Mouse (Mus musculus) erythroblast, embryonic 14.5 days (primary cell): ENCODE results near the gene Angptl8. TPM values are rescaled to one million over a fixed set of nuclear protein-coding genes. Genes with fewer than 3 reads are reported as not detected.

Experiments used
- H3K27me3 ChIP-seq: 2 replicates; pipeline ENCODE4 v1.6.1; 2012; ENCODE audit warnings: inconsistent platforms; ENCODE audit not compliant: control insufficient read depth
- H3K36me3 ChIP-seq: 2 replicates; pipeline ENCODE4 v1.6.1; 2012; ENCODE audit warnings: mild to moderate bottlenecking, inconsistent platforms; ENCODE audit not compliant: control insufficient read depth
- H3K4me1 ChIP-seq: 2 replicates; pipeline ENCODE4 v1.6.1; 2012; ENCODE audit warnings: inconsistent platforms; ENCODE audit not compliant: control insufficient read depth
- H3K4me3 ChIP-seq: replicated peaks from 2 replicates; pipeline ENCODE3; 2012; ENCODE audit warnings: moderate library complexity, mild to moderate bottlenecking, inconsistent platforms
- H3K9me3 ChIP-seq: 2 replicates; pipeline ENCODE4 v1.6.1; 2012; ENCODE audit warnings: low read length, inconsistent platforms, mixed read lengths; ENCODE audit not compliant: control insufficient read depth
- GATA1 ChIP-seq: IDR thresholded peaks from 2 replicates; pipeline ENCODE4 v1.6.1; 2012; ENCODE audit warnings: low read length, inconsistent platforms, mixed read lengths
- TAL1 ChIP-seq: IDR thresholded peaks from 3 replicates; pipeline ENCODE4 v1.6.1; 2012; ENCODE audit warnings: low read length, inconsistent platforms, mixed read lengths
- polyA plus RNA-seq: library from polyadenylated mRNA; stranded (reverse); fragments of >175 nt; gene quantifications from 2 replicates; pipeline ENCODE4 v1.2.3, GENCODE M21; 2012

Angptl8 gene
- polyA plus RNA-seq, 1 experiment = 0.16 TPM

DNA sequence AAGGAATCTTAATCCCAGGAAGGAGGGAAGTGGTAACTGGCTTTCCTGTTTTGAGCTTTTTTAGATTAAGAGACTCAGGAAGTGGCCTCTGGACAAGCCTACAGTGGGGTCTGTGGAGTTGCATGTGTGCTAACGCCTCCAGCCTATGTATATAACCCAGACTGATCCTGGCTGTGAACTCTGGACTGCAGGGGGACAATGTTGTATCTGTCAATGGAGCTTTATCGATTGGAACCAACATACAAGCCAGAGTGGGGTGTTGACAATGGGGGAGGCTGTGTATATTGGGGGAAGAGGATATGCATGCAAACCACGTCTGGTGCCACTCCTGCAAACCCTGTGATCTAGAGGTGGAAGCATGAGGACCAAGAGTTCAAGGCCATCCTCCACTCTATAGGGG, 28.9 kb upstream of the Angptl8 start:
- Histone ChIP-seq H3K9me3 (no peaks in the 10 kb centered on the region), H3K27me3 (no peaks in the 10 kb centered on the region), H3K4me3 (no peak overlapping the region), H3K4me1 (no peaks in the 10 kb centered on the region), H3K36me3 (no peaks in the 10 kb centered on the region; the same call in 1 of the 2 replicates)
- no peak for TF ChIP-seq TAL1
- TF ChIP-seq GATA1 = no peak

DNA sequence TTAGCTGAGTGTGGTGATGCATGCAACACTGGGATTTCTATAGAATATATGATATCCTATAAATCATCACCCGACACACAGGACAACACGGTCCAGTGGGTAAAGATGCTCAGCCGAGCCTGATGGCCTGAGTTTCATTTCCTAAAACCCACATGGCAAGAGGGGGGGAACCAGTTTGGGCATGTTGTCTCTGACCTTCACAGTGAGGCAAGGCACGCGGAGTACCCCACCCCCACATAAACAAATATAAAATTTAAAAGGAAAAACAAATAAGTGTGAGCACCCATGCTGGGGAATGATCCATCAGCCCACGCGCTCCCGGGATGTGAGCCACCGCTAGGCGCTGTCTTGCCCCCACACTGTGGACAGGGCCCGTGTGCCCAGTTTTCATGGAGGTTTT, 28.3 kb upstream of the Angptl8 start:
- H3K9me3 ChIP-seq = no peaks in the 10 kb centered on the region

DNA sequence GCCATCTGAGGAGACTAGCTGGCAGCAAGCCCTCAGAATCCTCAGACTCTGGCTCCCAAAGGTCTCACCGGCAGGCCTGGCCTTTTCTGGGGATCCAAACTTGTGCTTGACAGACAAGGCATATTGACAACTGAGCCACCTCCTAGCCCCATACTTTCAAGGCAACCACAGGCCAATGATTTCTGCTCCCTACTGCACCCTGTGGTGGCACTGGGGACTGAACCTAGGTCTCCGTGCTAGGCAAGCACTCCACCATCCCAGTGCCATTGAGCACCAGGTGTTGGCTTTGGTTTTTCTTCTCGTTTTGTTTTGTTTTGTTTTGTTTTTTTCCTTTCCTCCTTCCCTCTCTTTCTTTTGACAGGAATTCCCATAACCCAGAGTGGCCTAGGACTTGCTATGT, 26.7 kb upstream of the Angptl8 start:
- H3K27me3 ChIP-seq = no peaks in the 10 kb centered on the region
- no peaks in the 10 kb centered on the region for H3K9me3 ChIP-seq
- H3K4me3 ChIP-seq = no peak overlapping the region
- H3K4me1 ChIP-seq = no peaks in the 10 kb centered on the region; the same call in 1 of the 2 replicates
- no peak for TF ChIP-seq TAL1
- no peak for TF ChIP-seq GATA1
- H3K36me3 ChIP-seq = no peaks in the 10 kb centered on the region; the same call in 1 of the 2 replicates

More for the DNA sequence above, 28.3 kb upstream of the Angptl8 start:
- H3K4me3 ChIP-seq = no peak overlapping the region
- no peaks in the 10 kb centered on the region; the same call in 1 of the 2 replicates for H3K36me3 ChIP-seq
- no peaks in the 10 kb centered on the region; the same call in 1 of the 2 replicates for H3K4me1 ChIP-seq
- TF ChIP-seq TAL1 (no peak), GATA1 (no peak)
- H3K27me3 ChIP-seq = no peaks in the 10 kb centered on the region

DNA sequence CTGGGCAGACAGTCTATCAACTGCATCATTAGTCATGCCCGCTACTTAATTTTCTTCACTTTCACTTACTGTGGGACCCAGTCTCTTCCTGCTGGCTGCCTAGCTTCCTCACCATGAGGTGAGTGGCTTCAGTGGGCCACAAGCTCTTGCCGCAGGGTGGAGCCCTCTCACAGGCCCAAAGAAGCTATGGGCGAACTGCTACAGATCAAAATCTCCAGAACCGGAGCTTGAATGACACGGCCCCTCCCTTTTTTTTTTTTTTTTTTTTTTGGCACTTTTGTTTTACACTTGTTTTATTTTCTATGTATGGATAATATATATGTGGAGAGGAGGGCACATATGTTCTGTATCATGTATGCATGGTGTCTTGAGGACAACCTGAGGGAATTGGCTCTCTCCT, 24.1 kb upstream of the Angptl8 start:
- Histone ChIP-seq H3K9me3 (no peaks in the 10 kb centered on the region), H3K4me3 (no peak overlapping the region), H3K27me3 (no peaks in the 10 kb centered on the region), H3K4me1 (no peaks in the 10 kb centered on the region; the same call in 1 of the 2 replicates), H3K36me3 (no peaks in the 10 kb centered on the region; the same call in 1 of the 2 replicates)
- TF ChIP-seq TAL1 (no peak), GATA1 (no peak)

DNA sequence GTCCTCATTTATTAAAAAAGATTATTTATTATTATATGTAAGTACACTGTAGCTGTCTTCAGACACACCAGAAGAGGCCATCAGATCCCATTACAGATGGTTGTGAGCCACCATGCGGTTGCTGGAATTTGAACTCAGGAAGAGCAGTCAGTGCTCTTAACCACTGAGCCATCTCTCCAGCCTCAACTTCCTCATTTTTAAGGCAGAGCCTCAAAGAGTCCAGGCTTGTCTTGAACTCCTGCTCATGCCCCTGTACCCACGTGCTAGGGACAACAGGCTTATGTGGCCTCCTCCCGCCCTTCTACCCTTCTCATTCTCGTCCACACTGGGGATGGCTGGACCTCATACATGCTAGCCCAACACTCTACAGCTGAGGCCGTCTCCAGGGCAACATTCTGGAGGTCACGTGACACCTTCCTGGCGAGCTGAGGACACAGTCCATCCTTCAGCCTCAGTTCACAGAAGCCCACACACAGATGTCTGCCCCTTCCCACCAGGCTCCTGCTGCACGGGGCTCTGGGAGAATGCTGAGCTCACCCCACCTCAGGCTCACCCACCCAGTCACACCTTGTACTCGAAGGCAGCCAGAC, 18.5 kb upstream of the Angptl8 start:
- no peak overlapping the region for H3K4me3 ChIP-seq
- H3K4me1 ChIP-seq = no peaks in the 10 kb centered on the region; the same call in 1 of the 2 replicates
- H3K27me3 ChIP-seq = no peaks in the 10 kb centered on the region
- TF ChIP-seq GATA1 (no peak), TAL1 (no peak)
- H3K36me3 ChIP-seq = no peaks in the 10 kb centered on the region; the same call in 1 of the 2 replicates
- no peaks in the 10 kb centered on the region for H3K9me3 ChIP-seq

DNA sequence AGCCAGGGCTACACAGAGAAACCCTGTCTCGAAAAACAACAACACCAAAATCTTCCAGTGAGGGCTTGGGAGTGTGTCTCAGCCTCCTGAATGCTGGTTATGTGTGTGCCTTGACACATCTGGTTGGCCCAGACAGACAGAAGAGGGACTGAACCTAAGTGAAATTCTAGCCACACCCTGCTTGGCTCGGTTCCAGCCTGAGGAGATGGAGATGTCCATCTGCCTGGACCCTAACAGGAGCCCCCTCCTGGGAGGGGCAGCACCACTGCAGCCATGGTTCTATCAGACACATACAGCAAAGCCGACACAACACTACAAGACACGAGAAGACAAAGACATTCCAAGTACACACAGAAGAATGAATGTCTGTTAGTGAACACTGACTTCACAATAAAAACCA, 17.2 kb upstream of the Angptl8 start:
- Histone ChIP-seq H3K4me1 (no peaks in the 10 kb centered on the region; the same call in 1 of the 2 replicates), H3K9me3 (no peaks in the 10 kb centered on the region), H3K36me3 (no peaks in the 10 kb centered on the region; the same call in 1 of the 2 replicates), H3K4me3 (no peak overlapping the region), H3K27me3 (no peaks in the 10 kb centered on the region)
- no peak for TF ChIP-seq TAL1
- TF ChIP-seq GATA1 = no peak

DNA sequence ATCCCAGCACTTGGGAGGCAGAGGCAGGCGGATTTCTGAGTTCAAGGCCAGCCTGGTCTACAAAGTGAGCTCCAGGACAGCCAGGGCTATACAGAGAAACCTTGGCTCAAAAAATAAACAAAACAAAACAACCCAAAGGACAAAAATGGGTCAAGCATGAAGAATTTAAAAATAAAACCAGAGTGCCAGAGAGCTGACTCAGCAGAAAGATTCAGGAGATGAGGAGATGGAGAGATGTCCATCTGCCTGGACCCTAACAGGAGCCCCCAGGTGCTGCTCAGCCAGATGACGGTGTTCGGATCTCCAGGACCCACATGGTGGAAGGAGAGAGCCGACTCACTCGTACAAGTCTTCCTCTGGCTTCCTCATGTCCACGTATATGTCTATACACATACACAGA, 16.7 kb upstream of the Angptl8 start:
- no peak for TF ChIP-seq TAL1
- no peak for TF ChIP-seq GATA1
- H3K4me1 ChIP-seq = no peaks in the 10 kb centered on the region; the same call in 1 of the 2 replicates
- H3K4me3 ChIP-seq = no peak overlapping the region
- H3K36me3 ChIP-seq = no peaks in the 10 kb centered on the region; the same call in 1 of the 2 replicates
- no peaks in the 10 kb centered on the region for H3K9me3 ChIP-seq
- H3K27me3 ChIP-seq = no peaks in the 10 kb centered on the region

DNA sequence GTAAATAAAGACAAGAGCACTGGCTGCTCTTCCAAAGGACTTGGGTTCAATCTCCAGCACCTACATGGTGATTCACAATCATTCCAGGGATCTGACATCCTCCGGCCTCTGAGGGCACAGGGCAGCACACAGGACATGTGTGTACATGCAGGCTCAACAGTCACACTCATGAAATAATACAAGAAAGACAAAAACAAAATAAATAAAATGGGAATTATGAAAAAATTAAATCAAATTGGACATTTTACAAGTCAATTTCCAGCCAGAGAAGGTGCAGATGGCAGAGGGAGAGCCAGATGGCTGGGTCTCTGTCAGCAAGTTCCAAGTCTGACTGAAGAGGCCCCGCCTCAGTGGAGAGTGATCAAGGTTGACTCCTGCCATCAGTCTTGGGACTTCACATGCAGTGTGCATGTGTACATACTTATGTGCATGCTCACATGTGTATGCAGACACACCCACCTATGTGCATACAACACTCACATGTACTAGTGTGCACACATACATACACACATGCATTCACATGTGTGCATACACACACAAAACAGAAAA, 16.1 kb upstream of the Angptl8 start:
- no peaks in the 10 kb centered on the region; the same call in 1 of the 2 replicates for H3K36me3 ChIP-seq
- H3K27me3 ChIP-seq = no peaks in the 10 kb centered on the region
- no peaks in the 10 kb centered on the region; the same call in 1 of the 2 replicates for H3K4me1 ChIP-seq
- no peak for TF ChIP-seq GATA1
- no peak for TF ChIP-seq TAL1
- H3K9me3 ChIP-seq = no peaks in the 10 kb centered on the region
- no peak overlapping the region for H3K4me3 ChIP-seq

DNA sequence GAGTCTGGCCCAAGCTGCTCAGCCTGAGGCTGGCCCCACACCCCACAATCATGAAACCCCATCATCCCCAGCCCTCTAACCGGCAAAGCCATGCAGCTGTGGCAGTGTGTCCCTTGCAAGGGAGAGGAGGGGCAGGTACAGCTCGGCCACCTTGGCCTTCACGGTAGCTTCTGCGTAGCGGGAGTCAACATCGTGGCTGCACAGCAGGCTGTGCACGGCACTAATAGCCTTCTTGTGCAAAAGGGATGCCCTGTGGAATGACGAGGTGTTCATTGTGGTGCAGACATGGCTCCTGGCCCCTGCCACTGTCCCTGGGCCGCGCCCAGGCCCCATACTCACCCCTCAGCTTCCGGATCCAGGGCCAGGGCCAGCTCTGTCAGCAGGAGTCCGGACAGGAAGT, 15.1 kb upstream of the Angptl8 start:
- H3K9me3 ChIP-seq = no peaks in the 10 kb centered on the region
- TF ChIP-seq TAL1 (no peak), GATA1 (no peak)
- no peaks in the 10 kb centered on the region for H3K27me3 ChIP-seq
- no peaks in the 10 kb centered on the region; the same call in 1 of the 2 replicates for H3K4me1 ChIP-seq
- no peaks in the 10 kb centered on the region; the same call in 1 of the 2 replicates for H3K36me3 ChIP-seq
- no peak overlapping the region for H3K4me3 ChIP-seq
